Mouse (Mus musculus): ENCODE measurements at regions not wholly inside any gene's neighbourhood (a gene's known extent, or its start where the extent isn't known, plus 50 kb on each side); places are given as distances from the start of the nearest gene placed in this dataset.

GRCm38 (mm10) chr1:73579680-73580079 is 544.6 kb downstream of the Tns1 start:
- Histone ChIP-seq H3K4me3 (replicated peaks) (no peak overlapping the region), H3K36me3 (replicated peaks) (no peaks in the 10 kb centered on the region), H3K4me2 (no peak overlapping the region), H3K27ac (replicated peaks) (no peak overlapping the region), H3K27me3 (no peaks in the 10 kb centered on the region), H3K4me1 (replicated peaks) (no peaks in the 10 kb centered on the region), H3K9me3 (replicated peaks) (no peaks in the 10 kb centered on the region), H3K9ac (no peak overlapping the region)
- WGBS (ENCODE audit: insufficient replicate concordance): 71% methylated on average over 3 of the region's 3 CpGs
- no peak for ATAC-seq (ENCODE audit: insufficient read depth)

- Histone ChIP-seq H3K27me3 (no peaks in the 10 kb centered on the region), H3K9ac (no peak overlapping the region), H3K4me1 (replicated peaks) (no peaks in the 10 kb centered on the region), H3K27ac (replicated peaks) (no peak overlapping the region), H3K9me3 (replicated peaks) (no peaks in the 10 kb centered on the region), H3K4me2 (no peak overlapping the region), H3K4me3 (replicated peaks) (no peak overlapping the region), H3K36me3 (replicated peaks) (no peaks in the 10 kb centered on the region)
- ATAC-seq (ENCODE audit: insufficient read depth): no peak
- 61% methylated on average over 1 of the region's 1 CpGs for WGBS (ENCODE audit: insufficient replicate concordance)
Measured at GRCm38 (mm10) chr1:73577019-73577418, 547.2 kb downstream of the Tns1 start.

GRCm38 (mm10) chr1:73575694-73576093 is 548.6 kb downstream of the Tns1 start:
- Histone ChIP-seq H3K27me3 (no peaks in the 10 kb centered on the region), H3K9ac (no peak overlapping the region), H3K4me2 (no peak overlapping the region), H3K27ac (replicated peaks) (no peak overlapping the region), H3K4me1 (replicated peaks) (no peaks in the 10 kb centered on the region), H3K36me3 (replicated peaks) (no peaks in the 10 kb centered on the region), H3K4me3 (replicated peaks) (no peak overlapping the region), H3K9me3 (replicated peaks) (no peaks in the 10 kb centered on the region)
- no peak for ATAC-seq (ENCODE audit: insufficient read depth)
- WGBS (ENCODE audit: insufficient replicate concordance): 51% methylated on average over 1 of the region's 1 CpGs

- no peak for ATAC-seq (ENCODE audit: insufficient read depth)
- Histone ChIP-seq H3K4me3 (replicated peaks) (no peak overlapping the region), H3K36me3 (replicated peaks) (no peaks in the 10 kb centered on the region), H3K9ac (no peak overlapping the region), H3K4me2 (no peak overlapping the region), H3K27me3 (no peaks in the 10 kb centered on the region), H3K4me1 (replicated peaks) (no peaks in the 10 kb centered on the region), H3K9me3 (replicated peaks) (no peaks in the 10 kb centered on the region), H3K27ac (replicated peaks) (no peak overlapping the region)
- 51% methylated on average over 3 of the region's 3 CpGs for WGBS (ENCODE audit: insufficient replicate concordance)
Measured at GRCm38 (mm10) chr1:73570944-73571343, 553.3 kb downstream of the Tns1 start.

- no peak overlapping the region for H3K27ac ChIP-seq (replicated peaks)
- WGBS (ENCODE audit: insufficient replicate concordance): 60% methylated on average over 3 of the region's 3 CpGs
- no peak for ATAC-seq (ENCODE audit: insufficient read depth)
- no peak overlapping the region for H3K4me3 ChIP-seq (replicated peaks)
- no peaks in the 10 kb centered on the region for H3K27me3 ChIP-seq
- no peaks in the 10 kb centered on the region for H3K9me3 ChIP-seq (replicated peaks)
- no peak overlapping the region for H3K4me2 ChIP-seq
- H3K4me1 ChIP-seq (replicated peaks): no peaks in the 10 kb centered on the region
- no peak overlapping the region for H3K9ac ChIP-seq
- H3K36me3 ChIP-seq (replicated peaks): no peaks in the 10 kb centered on the region
Measured at GRCm38 (mm10) chr1:73566770-73567169, 551.1 kb upstream of the Tnp1 start.

- Histone ChIP-seq H3K4me2 (no peak overlapping the region), H3K9me3 (replicated peaks) (no peaks in the 10 kb centered on the region), H3K27ac (replicated peaks) (no peak overlapping the region), H3K36me3 (replicated peaks) (no peaks in the 10 kb centered on the region), H3K9ac (no peak overlapping the region), H3K4me1 (replicated peaks) (no peaks in the 10 kb centered on the region), H3K4me3 (replicated peaks) (no peak overlapping the region), H3K27me3 (no peaks in the 10 kb centered on the region)
- 48% methylated on average over 1 of the region's 1 CpGs for WGBS (ENCODE audit: insufficient replicate concordance)
- ATAC-seq (ENCODE audit: insufficient read depth): no peak
Measured at GRCm38 (mm10) chr1:73560594-73560993, 544.9 kb upstream of the Tnp1 start.

- Histone ChIP-seq H3K9me3 (replicated peaks) (no peaks in the 10 kb centered on the region), H3K36me3 (replicated peaks) (no peaks in the 10 kb centered on the region), H3K9ac (no peak overlapping the region), H3K4me1 (replicated peaks) (no peaks in the 10 kb centered on the region), H3K4me2 (no peak overlapping the region), H3K4me3 (replicated peaks) (no peak overlapping the region), H3K27ac (replicated peaks) (no peak overlapping the region), H3K27me3 (no peaks in the 10 kb centered on the region)
- 70% methylated on average over 3 of the region's 3 CpGs for WGBS (ENCODE audit: insufficient replicate concordance)
- no peak for ATAC-seq (ENCODE audit: insufficient read depth)
Measured at GRCm38 (mm10) chr1:73547877-73548276, 532.2 kb upstream of the Tnp1 start.

- 54% methylated on average over 6 of the region's 6 CpGs for WGBS (ENCODE audit: insufficient replicate concordance)
- no peak overlapping the region for H3K4me2 ChIP-seq
- H3K36me3 ChIP-seq (replicated peaks): no peaks in the 10 kb centered on the region
- no peaks in the 10 kb centered on the region for H3K9me3 ChIP-seq (replicated peaks)
- no peaks in the 10 kb centered on the region for H3K4me1 ChIP-seq (replicated peaks)
- H3K4me3 ChIP-seq (replicated peaks): no peak overlapping the region
- no peaks in the 10 kb centered on the region for H3K27me3 ChIP-seq
- ATAC-seq (ENCODE audit: insufficient read depth): no peak
- H3K9ac ChIP-seq: no peak overlapping the region
- H3K27ac ChIP-seq (replicated peaks): no peak overlapping the region
Measured at GRCm38 (mm10) chr1:73545401-73545800, 529.7 kb upstream of the Tnp1 start.

GRCm38 (mm10) chr1:73541371-73541770 is 525.7 kb upstream of the Tnp1 start:
- no peak overlapping the region for H3K4me3 ChIP-seq (replicated peaks)
- H3K36me3 ChIP-seq (replicated peaks): no peaks in the 10 kb centered on the region
- no peak overlapping the region for H3K27ac ChIP-seq (replicated peaks)
- 59% methylated on average over 5 of the region's 5 CpGs for WGBS (ENCODE audit: insufficient replicate concordance)
- no peak overlapping the region for H3K4me2 ChIP-seq
- H3K9ac ChIP-seq: no peak overlapping the region
- no peak for ATAC-seq (ENCODE audit: insufficient read depth)
- no peaks in the 10 kb centered on the region for H3K27me3 ChIP-seq
- no peaks in the 10 kb centered on the region for H3K4me1 ChIP-seq (replicated peaks)
- no peaks in the 10 kb centered on the region for H3K9me3 ChIP-seq (replicated peaks)

- ATAC-seq (ENCODE audit: insufficient read depth): no peak
- no peak overlapping the region for H3K27ac ChIP-seq (replicated peaks)
- no peaks in the 10 kb centered on the region for H3K4me1 ChIP-seq (replicated peaks)
- 35% methylated on average over 2 of the region's 2 CpGs for WGBS (ENCODE audit: insufficient replicate concordance)
- no peak overlapping the region for H3K9ac ChIP-seq
- no peaks in the 10 kb centered on the region for H3K36me3 ChIP-seq (replicated peaks)
- no peak overlapping the region for H3K4me3 ChIP-seq (replicated peaks)
- no peak overlapping the region for H3K4me2 ChIP-seq
- no peaks in the 10 kb centered on the region for H3K9me3 ChIP-seq (replicated peaks)
- H3K27me3 ChIP-seq: no peaks in the 10 kb centered on the region
Measured at GRCm38 (mm10) chr1:73538420-73538871, 522.7 kb upstream of the Tnp1 start.

- no peak for ATAC-seq (ENCODE audit: insufficient read depth)
- Histone ChIP-seq H3K9ac (no peak overlapping the region), H3K9me3 (replicated peaks) (no peaks in the 10 kb centered on the region), H3K4me3 (replicated peaks) (no peak overlapping the region), H3K36me3 (replicated peaks) (no peaks in the 10 kb centered on the region), H3K27me3 (no peaks in the 10 kb centered on the region), H3K4me1 (replicated peaks) (no peaks in the 10 kb centered on the region), H3K4me2 (no peak overlapping the region), H3K27ac (replicated peaks) (no peak overlapping the region)
- WGBS (ENCODE audit: insufficient replicate concordance): 65% methylated on average over 4 of the region's 4 CpGs
Measured at GRCm38 (mm10) chr1:73535726-73536265, 520.1 kb upstream of the Tnp1 start.

GRCm38 (mm10) chr1:73533526-73533925 is 517.8 kb upstream of the Tnp1 start:
- WGBS (ENCODE audit: insufficient replicate concordance): 55% methylated on average over 3 of the region's 3 CpGs
- no peaks in the 10 kb centered on the region for H3K27me3 ChIP-seq
- H3K36me3 ChIP-seq (replicated peaks): no peaks in the 10 kb centered on the region
- no peak overlapping the region for H3K4me2 ChIP-seq
- no peak overlapping the region for H3K27ac ChIP-seq (replicated peaks)
- no peak overlapping the region for H3K9ac ChIP-seq
- H3K4me1 ChIP-seq (replicated peaks): no peaks in the 10 kb centered on the region
- no peak overlapping the region for H3K4me3 ChIP-seq (replicated peaks)
- no peaks in the 10 kb centered on the region for H3K9me3 ChIP-seq (replicated peaks)
- ATAC-seq (ENCODE audit: insufficient read depth): no peak

Measured in liver, embryonic 15.5 days (tissue).